Mouse (Mus musculus) neural tube, embryonic 10.5 days (tissue): Measurements from ENCODE around the gene Mrpl57.

Experiments
- DNase-seq: peaks from one replicate; pipeline ENCODE4 v3.0.0-alpha.2; 2017; ENCODE audit warnings: low spot score; ENCODE audit errors: extremely low spot score

Mrpl57 gene

GRCm38 (mm10) chr14:57859520-57859919 is 33.5 kb downstream of the Mrpl57 start:
- DNase-seq = no peak

DNA sequence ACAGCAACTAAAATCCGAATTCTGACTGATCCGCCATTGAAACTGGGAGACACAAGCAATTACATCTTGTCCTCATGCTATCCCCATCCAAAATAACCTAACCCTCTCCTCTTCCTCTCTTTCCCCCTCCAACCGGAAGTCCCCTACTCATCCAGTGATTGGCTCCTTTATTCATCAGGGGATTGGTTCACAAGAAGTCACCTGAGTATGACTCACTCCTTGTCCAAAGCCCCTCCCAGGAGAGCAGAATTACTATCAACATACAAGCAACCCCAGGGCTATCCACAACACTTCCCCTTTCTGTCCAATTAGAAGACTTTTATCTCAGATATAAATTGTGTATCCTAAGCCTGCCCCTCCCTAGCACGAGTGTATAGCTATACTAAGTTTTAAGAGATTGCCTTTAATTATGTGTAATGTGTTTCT is 36.0 kb downstream of the Mrpl57 start:
- no peak for DNase-seq

GRCm38 (mm10) chr14:57863129-57863528 is 37.1 kb downstream of the Mrpl57 start:
- no peak for DNase-seq

DNA sequence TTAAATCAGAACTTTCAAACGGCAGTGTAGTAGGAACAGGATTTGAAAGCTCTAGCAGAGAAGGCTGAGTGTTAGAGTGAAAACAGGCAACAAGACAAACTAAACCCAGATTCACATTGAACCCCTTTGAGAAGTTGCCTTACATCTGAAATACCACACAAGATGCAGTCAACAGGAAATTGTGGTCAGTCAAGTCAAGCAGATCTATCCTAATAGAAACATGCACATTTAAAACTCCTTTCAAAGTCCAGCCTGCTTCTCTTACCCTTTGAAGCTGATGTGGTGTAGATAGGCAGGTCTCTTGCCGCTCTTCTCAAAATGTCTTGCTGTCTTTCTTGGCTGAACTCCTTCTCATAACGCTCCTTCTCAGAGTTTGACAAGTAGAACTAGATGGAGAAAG is 39.2 kb downstream of the Mrpl57 start:
- no peak for DNase-seq

GRCm38 (mm10) chr14:57866676-57867276 is 40.7 kb downstream of the Mrpl57 start:
- DNase-seq = no peak

DNA sequence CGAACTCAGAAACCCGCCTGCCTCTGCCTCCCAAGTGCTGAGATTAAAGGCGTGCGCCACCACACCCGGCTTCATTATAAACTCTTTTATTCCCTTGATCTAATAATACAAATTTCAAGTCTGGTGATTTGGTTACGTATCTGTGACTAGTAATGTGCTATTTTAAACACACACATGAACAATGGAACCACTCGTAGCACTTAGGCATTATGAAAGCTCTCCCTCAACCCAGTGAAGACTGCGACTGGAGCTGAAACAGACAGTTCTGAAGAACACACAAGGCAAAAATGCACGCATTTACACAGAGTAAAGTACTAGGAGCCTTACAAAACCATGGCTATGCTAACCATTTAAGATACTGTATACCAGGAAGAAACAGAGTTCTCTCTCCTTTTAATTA is 51.9 kb downstream of the Mrpl57 start:
- no peak for DNase-seq
